Mouse (Mus musculus) embryonic facial prominence, embryonic 14.5 days (tissue): ENCODE results near the gene Gpx1. TPM values are rescaled to one million over a fixed set of nuclear protein-coding genes. Genes with fewer than 3 reads are reported as not detected.
A peak's percentile ranks its signal among the peaks of the same experiment; 100 is the strongest.

ENCODE experiments used
- ATAC-seq: fragments of 200-750 bp; cut with Nextera tagmentation; 2 replicates; pipeline ENCODE4 v1.8.0; 2017; ENCODE audit warnings: low read depth, moderate number of reproducible peaks, moderate TSS enrichment
- DNase-seq: peaks from one replicate; pipeline ENCODE4 v3.0.0-alpha.2; 2015; ENCODE audit warnings: low spot score
- H3K27ac ChIP-seq: fragments of 300-500 bp; sonication (generic); replicated peaks from 2 replicates; pipeline ENCODE4 v1.5.1; 2014; ENCODE audit warnings: low read depth, mild to moderate bottlenecking, low read length, moderate library complexity
- H3K27me3 ChIP-seq: fragments of 300-500 bp; sonication (generic); replicated peaks from 2 replicates; pipeline ENCODE4 v1.6.1; 2014; ENCODE audit warnings: low read length; ENCODE audit not compliant: control insufficient read depth, insufficient read depth
- H3K36me3 ChIP-seq: fragments of 300-500 bp; sonication (generic); 2 replicates; pipeline ENCODE4 v1.6.1; 2014; ENCODE audit warnings: low read length, mixed read lengths; ENCODE audit not compliant: control insufficient read depth, insufficient read depth
- H3K4me1 ChIP-seq: fragments of 300-500 bp; sonication (generic); 2 replicates; pipeline ENCODE4 v1.6.1; 2014; ENCODE audit warnings: antibody characterized with exemption, low read length; ENCODE audit not compliant: control insufficient read depth, insufficient read depth
- H3K4me2 ChIP-seq: fragments of 300-500 bp; sonication (generic); 2 replicates; pipeline ENCODE4 v1.6.1; 2014; ENCODE audit warnings: low read depth, mild to moderate bottlenecking, low read length, moderate library complexity, mixed read lengths
- H3K4me3 ChIP-seq: fragments of 300-500 bp; sonication (generic); 2 replicates; pipeline ENCODE4 v1.5.1; 2014; ENCODE audit warnings: low read depth, mild to moderate bottlenecking, low read length
- H3K9ac ChIP-seq: fragments of 300-500 bp; sonication (generic); 2 replicates; pipeline ENCODE4 v1.6.1; 2014; ENCODE audit warnings: low read depth, mild to moderate bottlenecking, low read length, moderate library complexity, mixed read lengths
- H3K9me3 ChIP-seq: fragments of 300-500 bp; sonication (generic); 2 replicates; pipeline ENCODE4 v1.6.1; 2016; ENCODE audit warnings: low read length; ENCODE audit not compliant: control insufficient read depth
- WGBS: fragments of 180-500 bp; shearing (Covaris S2); extraction: QIAGEN DNeasy Blood & Tissue Kit; methylation state at CpG from one replicate; pipeline ENCODE4 v1.1.7; 2014; 5-methylcytosine and 5-hydroxymethylcytosine counted together
- polyA plus RNA-seq: library from polyadenylated mRNA; unstranded; fragments of >200 nt; fragmentation: Nextera tagmentation; extraction: Ambion mirVana; gene quantifications from 2 replicates; pipeline ENCODE4 v1.2.1, GENCODE M21; 2014

Gpx1 gene
- polyA plus RNA-seq, 1 experiment from 2014 or later: 689 TPM

DNA sequence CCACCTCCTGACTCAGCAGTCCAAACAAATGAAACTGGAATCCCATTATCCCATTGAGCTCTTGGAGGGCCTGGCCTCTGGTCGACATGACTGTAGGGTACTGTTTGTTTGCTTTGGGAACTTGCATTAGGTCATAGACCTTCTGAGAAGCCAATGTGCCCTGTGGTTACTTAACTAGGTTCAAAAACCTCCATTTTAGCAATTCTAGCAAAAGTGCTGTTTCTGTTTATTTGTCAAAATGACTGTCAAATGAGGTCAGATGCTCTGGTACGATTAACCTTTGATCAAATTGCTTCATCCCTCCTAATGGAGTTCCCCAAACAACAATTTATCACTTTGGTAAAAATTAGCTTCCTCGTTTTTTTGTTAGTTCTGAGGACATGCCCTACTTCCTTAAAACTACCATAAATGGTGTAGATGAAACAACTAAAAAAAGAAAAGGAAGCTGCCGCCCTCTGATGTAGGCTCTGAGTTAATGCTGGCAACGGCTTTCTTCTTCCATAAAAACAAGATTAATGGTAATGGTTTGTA, 3.7 kb downstream of the Gpx1 start:
- 0 out of 2 replicates have a peak, but pooled peaks cover 7% of the 10 kb centered on the region for H3K36me3 ChIP-seq
- ATAC-seq (no peak), DNase-seq (no peak)
- 44% methylated on average over 5 of the region's 5 CpGs for WGBS
- H3K9ac ChIP-seq: no peak overlapping the region
- no peaks in the 10 kb centered on the region for H3K27me3 ChIP-seq
- no peak overlapping the region for H3K4me2 ChIP-seq
- no peaks in the 10 kb centered on the region for H3K9me3 ChIP-seq
- H3K4me3 ChIP-seq: no peak overlapping the region
- H3K4me1 ChIP-seq: peaks cover 10% of the 10 kb centered on the region
- H3K27ac ChIP-seq: no peak overlapping the region

GRCm38 (mm10) chr9:108343331-108343730, 4.6 kb downstream of the Gpx1 start:
- peaks cover 11% of the 10 kb centered on the region for H3K4me1 ChIP-seq
- WGBS: 75% methylated on average over 3 of the region's 3 CpGs
- ATAC-seq: no peak
- H3K4me3 ChIP-seq: no peak overlapping the region
- no peaks in the 10 kb centered on the region for H3K27me3 ChIP-seq
- 0 out of 2 replicates have a peak, but pooled peaks cover under 1% of the 10 kb centered on the region for H3K36me3 ChIP-seq
- no peak overlapping the region for H3K27ac ChIP-seq
- H3K9me3 ChIP-seq: no peaks in the 10 kb centered on the region
- H3K9ac ChIP-seq: no peak overlapping the region
- H3K4me2 ChIP-seq: no peak overlapping the region
- no peak for DNase-seq

DNA sequence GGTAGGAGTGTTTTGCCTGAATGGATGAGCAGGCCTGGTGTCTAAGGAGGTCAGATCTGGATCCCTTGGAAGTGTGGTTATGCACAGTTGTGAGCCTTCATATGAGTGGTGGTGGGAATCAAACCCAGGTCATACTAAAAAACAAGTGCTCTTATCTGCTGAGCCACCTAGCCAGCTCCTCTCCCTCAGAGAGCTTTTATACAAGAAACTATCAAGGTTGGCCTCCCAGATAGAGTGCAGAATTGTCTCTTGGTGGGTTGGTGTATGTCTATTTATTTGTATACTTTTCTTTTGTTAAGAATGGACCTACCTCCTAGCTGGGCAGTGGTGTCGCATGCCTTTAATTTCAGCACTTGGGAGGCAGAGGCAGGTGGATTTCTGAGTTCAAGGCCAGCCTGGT, 5.1 kb downstream of the Gpx1 start:
- 100% methylated on average over 1 of the region's 1 CpGs for WGBS
- H3K27ac ChIP-seq: no peak overlapping the region
- no peak for ATAC-seq
- no peak for DNase-seq
- no peak overlapping the region for H3K4me3 ChIP-seq
- no peak overlapping the region for H3K9ac ChIP-seq
- H3K4me2 ChIP-seq: no peak overlapping the region
- H3K4me1 ChIP-seq: peaks cover 16% of the 10 kb centered on the region
- no peaks in the 10 kb centered on the region for H3K36me3 ChIP-seq
- H3K9me3 ChIP-seq: no peaks in the 10 kb centered on the region
- no peaks in the 10 kb centered on the region for H3K27me3 ChIP-seq

DNA sequence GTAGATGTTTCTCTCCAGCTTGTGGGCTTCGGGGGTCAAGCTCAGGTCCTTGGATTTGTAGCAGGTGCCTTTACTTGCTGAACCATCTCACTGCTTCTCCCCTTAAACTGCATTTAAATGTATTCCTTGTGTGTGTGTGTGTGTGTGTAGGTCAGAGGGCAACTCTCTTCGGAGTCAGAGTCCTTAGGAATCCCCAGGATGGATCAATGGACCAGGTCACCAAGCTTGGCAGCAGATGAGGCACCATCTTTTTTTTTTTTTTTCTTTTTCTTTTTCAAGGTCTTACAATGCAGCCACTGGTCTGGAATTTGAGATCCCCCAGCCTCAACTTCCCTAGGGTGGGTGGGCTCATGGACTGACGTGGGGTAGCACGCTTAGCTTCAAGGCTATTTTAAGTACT, 5.8 kb downstream of the Gpx1 start:
- 83% methylated on average over 4 of the region's 4 CpGs for WGBS
- no peak overlapping the region for H3K27ac ChIP-seq
- H3K4me3 ChIP-seq: no peak overlapping the region
- no peaks in the 10 kb centered on the region for H3K27me3 ChIP-seq
- DNase-seq (no peak), ATAC-seq (no peak)
- no peaks in the 10 kb centered on the region for H3K36me3 ChIP-seq
- H3K4me2 ChIP-seq: no peak overlapping the region
- H3K9ac ChIP-seq: no peak overlapping the region
- H3K4me1 ChIP-seq: peaks cover 19% of the 10 kb centered on the region
- no peaks in the 10 kb centered on the region for H3K9me3 ChIP-seq

DNA sequence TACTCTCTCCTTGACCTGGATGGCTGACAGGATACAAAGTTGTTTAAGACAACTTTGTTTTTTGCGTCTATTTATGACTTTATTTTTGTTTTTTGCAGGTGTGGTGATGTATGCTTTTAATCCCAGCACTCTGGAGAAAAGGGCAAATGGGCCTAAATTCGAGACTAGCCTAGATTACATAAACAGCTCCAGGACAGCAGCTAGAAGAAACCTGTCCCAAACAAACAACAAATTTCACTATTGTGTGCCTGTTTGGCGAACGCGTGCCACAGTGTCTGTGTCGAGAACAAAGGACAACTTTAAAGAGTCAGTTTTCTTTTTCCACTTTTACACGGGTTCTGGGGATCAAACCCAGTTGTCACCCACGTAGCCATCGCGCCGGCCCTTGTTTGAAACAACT, 8.3 kb downstream of the Gpx1 start:
- Histone ChIP-seq H3K4me1 (peaks cover 8% of the 10 kb centered on the region; the same call in 1 of the 2 replicates), H3K9me3 (no peaks in the 10 kb centered on the region), H3K4me3 (peak overlapping the region; percentile 92), H3K36me3 (peaks cover 24% of the 10 kb centered on the region), H3K27ac (peak overlapping the region; percentile 92), H3K9ac (peak overlapping the region; percentile 80), H3K27me3 (no peaks in the 10 kb centered on the region), H3K4me2 (peak overlapping the region; percentile 84)
- WGBS: 5% methylated on average over 11 of the region's 11 CpGs
- DNase-seq: no peak
- no peak for ATAC-seq

GRCm38 (mm10) chr9:108347540-108348289, 9.0 kb downstream of the Gpx1 start, which contains the start of gene Usp4:
Usp4 (plus strand) TSS chr9:108347853.
- H3K36me3 ChIP-seq: peaks cover 31% of the 10 kb centered on the region
- peak within 1 kb of the TSS; percentile 84 for H3K4me2 ChIP-seq
- DNase-seq (peak; percentile 96), ATAC-seq (peak; percentile 97)
- H3K4me3 ChIP-seq: peak within 1 kb of the TSS; percentile 92
- peak within 1 kb of the TSS; percentile 80 for H3K9ac ChIP-seq
- H3K4me1 ChIP-seq: peaks cover 8% of the 10 kb centered on the region; the same call in 1 of the 2 replicates
- peak within 1 kb of the TSS; percentile 92 for H3K27ac ChIP-seq
- 1% methylated on average over 28 of the region's 75 CpGs for WGBS
- H3K27me3 ChIP-seq: no peaks in the 10 kb centered on the region
- H3K9me3 ChIP-seq: no peaks in the 10 kb centered on the region

DNA sequence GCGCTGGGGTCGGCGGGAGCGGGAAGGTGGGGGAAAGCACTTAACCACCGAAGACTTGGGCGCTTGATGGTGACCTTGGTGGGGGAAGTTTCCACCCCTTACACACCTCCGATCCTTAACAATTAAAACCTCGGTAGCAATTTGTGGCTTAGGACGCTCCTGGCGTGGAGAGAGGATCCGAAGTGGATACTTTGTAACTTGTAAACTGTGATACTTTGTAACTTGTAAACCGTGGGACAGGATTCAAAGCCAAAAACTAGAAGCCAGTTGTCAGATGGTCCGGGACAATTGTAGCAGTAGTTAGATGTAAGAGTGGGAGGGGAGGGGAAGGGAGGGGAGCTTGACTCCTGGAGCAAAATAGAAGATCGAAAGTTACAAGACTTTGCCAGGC, 9.6 kb downstream of the Gpx1 start:
- Histone ChIP-seq H3K36me3 (peaks cover 36% of the 10 kb centered on the region), H3K4me3 (peak overlapping the region; percentile 92), H3K4me1 (peaks cover 8% of the 10 kb centered on the region; the same call in 1 of the 2 replicates), H3K4me2 (peak overlapping the region; percentile 84), H3K27ac (peak overlapping the region; percentile 92), H3K27me3 (no peaks in the 10 kb centered on the region), H3K9me3 (no peaks in the 10 kb centered on the region), H3K9ac (peak overlapping the region; percentile 80)
- ATAC-seq (no peak), DNase-seq (no peak)
- 8% methylated on average over 14 of the region's 14 CpGs for WGBS

- DNase-seq (no peak), ATAC-seq (no peak)
- Histone ChIP-seq H3K4me3 (no peak overlapping the region), H3K27me3 (no peaks in the 10 kb centered on the region), H3K9me3 (no peaks in the 10 kb centered on the region), H3K4me1 (peaks cover 8% of the 10 kb centered on the region; the same call in 1 of the 2 replicates), H3K9ac (no peak overlapping the region), H3K36me3 (peaks cover 49% of the 10 kb centered on the region), H3K27ac (no peak overlapping the region), H3K4me2 (no peak overlapping the region)
- 81% methylated on average over 4 of the region's 4 CpGs for WGBS
Observed at GRCm38 (mm10) chr9:108349727-108350126, 11.0 kb downstream of the Gpx1 start.
